8 mouse cellular contexts compared by ENCODE assay signal in the genomic region with DNA sequence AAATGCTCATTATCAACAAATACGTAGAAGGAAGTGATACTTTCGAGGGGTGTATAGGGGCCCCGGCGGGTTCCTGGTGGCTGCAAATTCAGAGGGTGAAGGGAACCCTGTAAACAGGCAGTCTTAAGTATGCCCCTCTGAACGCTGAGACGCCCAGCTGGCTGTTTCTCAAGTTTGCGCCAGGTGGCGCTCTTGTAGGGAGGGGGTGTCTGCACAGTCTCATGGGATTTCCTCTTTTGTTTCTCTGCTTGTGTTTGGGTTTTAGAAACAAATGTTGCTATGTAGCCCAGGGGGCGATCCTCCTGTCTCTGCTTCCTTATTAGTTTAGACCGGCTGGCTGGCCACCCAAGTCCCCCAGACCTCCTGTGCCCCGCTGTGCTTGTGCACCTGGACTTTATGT. TPM values are rescaled to one million over a fixed set of nuclear protein-coding genes. Genes with fewer than 3 reads are reported as not detected.
DNase-seq lines count a peak whose midpoint lies in the region; ATAC-seq and TF ChIP-seq lines count a peak whose summit lies in the region.

No protein-coding gene starts in this region.

- no peaks in the 10 kb centered on the region for H3K27me3 ChIP-seq in kidney, embryonic 15.5 days

- TF ChIP-seq POLR2A in lung, adult 2 months (IDR thresholded peaks at IDR 0.05; ENCODE audit: borderline replicate concordance, extremely low read depth, low read depth, low read length), result no peak

- peak; percentile 52 for DNase-seq in urinary bladder, postnatal 25 days (ENCODE audit: low spot score)
- no peak for DNase-seq in urinary bladder, adult 2 months (ENCODE audit: low spot score)
- DNase-seq in adrenal gland, postnatal 4 days (ENCODE audit: low spot score in 2 of 2), result peak; percentile 22 to 28
- peak; percentile 18 to 35 for DNase-seq in frontal cortex, postnatal 25 days (ENCODE audit: low spot score in 2 of 2)
- peak; percentile 51 for DNase-seq in lung, adult 2 months
- DNase-seq in right cerebral cortex, postnatal 25 days, result peak; percentile 50

- no peaks in the 10 kb centered on the region for H3K4me1 ChIP-seq in kidney, embryonic 15.5 days
- H3K4me1 ChIP-seq in lung, adult 2 months (ENCODE audit: control insufficient read depth, insufficient read depth, low read length), result no peaks in the 10 kb centered on the region

- ATAC-seq in kidney, embryonic 15.5 days (replicated peaks; ENCODE audit: low FRiP score), result no peak
- no peak for ATAC-seq in cerebellum, adult (ENCODE audit: insufficient number of reproducible peaks, low FRiP score, low TSS enrichment)

- H3K4me2 ChIP-seq in kidney, embryonic 15.5 days, result 0 out of 2 replicates have a peak overlapping the region, but pooled peaks have one; percentile 17

- H3K9ac ChIP-seq in kidney, embryonic 15.5 days, result no peak overlapping the region

- TF ChIP-seq CTCF in lung, adult 2 months (IDR thresholded peaks at IDR 0.05; ENCODE audit: insufficient read depth, low read length), result peak; percentile 70

- H3K4me3 ChIP-seq in kidney, embryonic 15.5 days (replicated peaks), result no peak overlapping the region
- H3K4me3 ChIP-seq in lung, adult 2 months (replicated peaks; ENCODE audit: extremely low read depth, low read depth, low read length), result no peak overlapping the region

- H3K36me3 ChIP-seq in kidney, embryonic 15.5 days, result peaks cover 4% of the 10 kb centered on the region; the same call in 1 of the 2 replicates

- H3K9me3 ChIP-seq in kidney, embryonic 15.5 days (replicated peaks), result no peaks in the 10 kb centered on the region

- 31% methylated on average over 11 of the region's 11 CpGs for WGBS in kidney, embryonic 15.5 days
- 21% methylated on average over 11 of the region's 11 CpGs for WGBS in lung, adult 2 months

- H3K27ac ChIP-seq in kidney, embryonic 15.5 days, result no peak overlapping the region

RNA-seq across cellular contexts. Expression of a gene that starts 29.3 kb away (rescaled TPM):
- 37.8 and 41.4 TPM in 2 replicates for polyA plus RNA-seq in urinary bladder, adult 2 months (2012; rRNA removed)
- 10 to 100 TPM; 60.1 to 71.0 TPM for total RNA-seq in adrenal gland, postnatal 4 days (2021)
- polyA plus RNA-seq in kidney, embryonic 15.5 days (2015; fragmentation: Nextera tagmentation; extraction: Ambion mirVana), result 19.7 and 21.0 TPM in 2 replicates
- polyA plus RNA-seq in lung, adult 2 months (2012; rRNA removed), result 21.9 and 25.0 TPM in 2 replicates

RNA-seq across cellular contexts. Expression of a gene that starts 31.6 kb away (rescaled TPM):
- 19.0 and 27.8 TPM in 2 replicates for polyA plus RNA-seq in urinary bladder, adult 2 months (2012; rRNA removed)
- total RNA-seq in adrenal gland, postnatal 4 days (2021), result 10 to 100 TPM; 67.3 to 71.8 TPM
- 43.0 and 46.8 TPM in 2 replicates for polyA plus RNA-seq in kidney, embryonic 15.5 days (2015; fragmentation: Nextera tagmentation; extraction: Ambion mirVana)
- polyA plus RNA-seq in lung, adult 2 months (2012; rRNA removed), result 6.1 and 9.5 TPM in 2 replicates

RNA-seq across cellular contexts. Expression of a gene that starts 48.8 kb away (rescaled TPM):
- polyA plus RNA-seq in urinary bladder, adult 2 months (2012; rRNA removed), result 10.9 and 12.0 TPM in 2 replicates
- 1 to 10 TPM; 3.6 to 6.1 TPM for total RNA-seq in adrenal gland, postnatal 4 days (2021)
- 2.1 and 2.4 TPM in 2 replicates for polyA plus RNA-seq in kidney, embryonic 15.5 days (2015; fragmentation: Nextera tagmentation; extraction: Ambion mirVana)
- 0.62 and 1.3 TPM in 2 replicates for polyA plus RNA-seq in lung, adult 2 months (2012; rRNA removed)
